Mouse (Mus musculus) cerebellum, adult 2 months (tissue): ENCODE measurements at regions not wholly inside any gene's neighbourhood (a gene's known extent, or its start where the extent isn't known, plus 50 kb on each side); places are given as distances from the start of the nearest gene placed in this dataset.

Experiments
- CTCF ChIP-seq: fragments of 200-500 bp; IDR thresholded peaks from 2 replicates; pipeline ENCODE4 v1.5.1; 2011; ENCODE audit warnings: low read depth, mild to moderate bottlenecking, control low read depth, low read length, moderate library complexity, borderline replicate concordance; ENCODE audit not compliant: insufficient read depth
- POLR2A ChIP-seq: fragments of 200-500 bp; IDR thresholded peaks from 2 replicates; pipeline ENCODE4 v1.6.1; 2011; ENCODE audit warnings: low read length, control low read depth, borderline replicate concordance; ENCODE audit not compliant: insufficient read depth

DNA sequence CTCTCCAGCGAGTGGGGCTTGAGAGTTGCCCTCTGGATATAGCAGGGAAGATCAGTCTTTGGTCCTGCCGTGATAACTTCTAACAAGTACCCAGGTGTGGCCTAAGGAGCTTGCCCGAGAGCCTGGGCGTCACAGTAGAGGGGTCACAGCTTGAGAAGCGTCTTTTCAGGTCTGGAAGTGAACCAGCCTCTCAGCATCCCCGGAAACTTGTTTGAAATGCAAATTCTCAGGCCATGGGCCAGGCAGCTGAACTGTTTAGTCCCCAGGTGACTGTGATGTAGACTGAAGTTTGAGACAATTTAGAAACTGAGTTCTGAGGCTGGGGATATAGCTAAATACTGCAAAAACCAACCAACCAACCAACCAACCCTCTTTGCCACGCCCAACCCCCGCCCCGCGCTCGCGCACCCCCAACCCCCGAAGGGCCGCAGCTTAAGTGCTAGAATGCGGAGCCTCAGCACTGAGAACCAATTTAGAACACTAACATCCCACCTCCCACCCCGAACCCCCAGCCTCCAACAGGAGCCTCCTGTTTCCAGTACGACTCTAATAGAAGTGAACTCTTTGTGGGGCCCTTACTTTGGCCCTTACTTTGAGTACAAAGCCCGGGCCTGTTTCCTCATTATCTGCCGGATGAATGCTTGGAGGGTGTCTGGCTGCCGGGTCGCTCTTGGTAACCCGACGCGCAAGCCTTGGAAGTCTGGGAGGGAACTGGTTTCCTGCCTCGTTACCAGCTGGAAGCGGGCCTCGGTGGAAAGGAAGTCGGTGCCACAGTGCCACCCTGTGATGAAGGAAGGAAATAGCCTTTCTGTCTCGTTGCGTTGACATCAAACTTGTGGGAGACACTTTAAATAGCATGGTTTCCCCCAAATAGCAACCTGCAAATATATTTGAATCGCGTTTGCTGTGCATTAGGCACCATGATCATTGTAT, 68.1 kb upstream of the Slc1a4 start:
- TF ChIP-seq CTCF (peak; percentile 96), POLR2A (no peak)
